Mouse (Mus musculus) limb, embryonic 14.5 days (tissue): ENCODE results near the gene Plet1. TPM values are rescaled to one million over a fixed set of nuclear protein-coding genes. Genes with fewer than 3 reads are reported as not detected.

Experiments used
- ATAC-seq: fragments of 200-750 bp; cut with Nextera tagmentation; 2 replicates; pipeline ENCODE4 v1.8.0; 2017; ENCODE audit warnings: low read depth, moderate number of reproducible peaks, moderate TSS enrichment; ENCODE audit not compliant: low FRiP score
- DNase-seq: peaks from one replicate; pipeline ENCODE4 v3.0.0-alpha.2; 2015; ENCODE audit warnings: low spot score
- H3K27ac ChIP-seq: fragments of 300-500 bp; sonication (generic); replicated peaks from 2 replicates; pipeline ENCODE4 v1.5.1; 2014; ENCODE audit warnings: low read depth, mild to moderate bottlenecking, low read length, moderate library complexity, mixed read lengths
- H3K27me3 ChIP-seq: fragments of 300-500 bp; sonication (generic); 2 replicates; pipeline ENCODE4 v1.6.1; 2014; ENCODE audit warnings: low read length, mixed read lengths; ENCODE audit not compliant: control insufficient read depth, insufficient read depth
- H3K36me3 ChIP-seq: fragments of 300-500 bp; sonication (generic); 2 replicates; pipeline ENCODE4 v1.6.1; 2014; ENCODE audit warnings: mild to moderate bottlenecking, low read length, moderate library complexity, mixed read lengths; ENCODE audit not compliant: control insufficient read depth, insufficient read depth
- H3K4me1 ChIP-seq: fragments of 300-500 bp; sonication (generic); 2 replicates; pipeline ENCODE4 v1.6.1; 2014; ENCODE audit warnings: antibody characterized with exemption, low read length, mixed read lengths; ENCODE audit not compliant: control insufficient read depth, insufficient read depth
- H3K4me2 ChIP-seq: fragments of 300-500 bp; sonication (generic); replicated peaks from 2 replicates; pipeline ENCODE4 v1.6.1; 2014; ENCODE audit warnings: low read depth, mild to moderate bottlenecking, low read length, moderate library complexity; ENCODE audit not compliant: severe bottlenecking
- H3K4me3 ChIP-seq: fragments of 300-500 bp; sonication (generic); replicated peaks from 2 replicates; pipeline ENCODE4 v1.5.1; 2014; ENCODE audit warnings: low read length
- H3K9ac ChIP-seq: fragments of 300-500 bp; sonication (generic); 2 replicates; pipeline ENCODE4 v1.6.1; 2014; ENCODE audit warnings: mild to moderate bottlenecking, low read depth, low read length, moderate library complexity; ENCODE audit not compliant: severe bottlenecking
- H3K9me3 ChIP-seq: fragments of 300-500 bp; sonication (generic); 2 replicates; pipeline ENCODE4 v1.6.1; 2016; ENCODE audit warnings: low read length; ENCODE audit not compliant: control insufficient read depth
- POLR2A ChIP-seq: fragments of 200-500 bp; IDR thresholded peaks from 2 replicates; pipeline ENCODE4 v1.8.0; 2012; ENCODE audit warnings: inconsistent platforms, mild to moderate bottlenecking, moderate library complexity, borderline replicate concordance; ENCODE audit not compliant: insufficient read depth, insufficient read length; ENCODE audit errors: extremely low read depth
- WGBS: fragments of 180-500 bp; shearing (Covaris S2); extraction: QIAGEN DNeasy Blood & Tissue Kit; methylation state at CpG from one replicate; pipeline ENCODE4 v1.1.7; 2014; 5-methylcytosine and 5-hydroxymethylcytosine counted together
- polyA plus RNA-seq, 2 experiments: library from polyadenylated mRNA; depleted of rRNA in 1 of 2; stranded (reverse) in 1 of 2; unstranded in 1 of 2; fragments of >200 nt; fragmentation: Nextera tagmentation in 1 of 2; extraction: Ambion mirVana in 1 of 2; gene quantifications; 2 replicates each; pipeline versions ENCODE4 v1.2.1 to v1.2.3; 2012 to 2014

Plet1 gene
- polyA plus RNA-seq, 2 experiments = 0.70 to 0.93 TPM

GRCm38 (mm10) chr9:50530890-50531289, 36.6 kb downstream of the Plet1 start:
- no peak for ATAC-seq
- H3K36me3 ChIP-seq = no peaks in the 10 kb centered on the region

GRCm38 (mm10) chr9:50533328-50533727, 39.0 kb downstream of the Plet1 start:
- WGBS = 82% methylated on average over 11 of the region's 11 CpGs
- ATAC-seq (no peak), DNase-seq (no peak)
- H3K9ac ChIP-seq = no peak overlapping the region
- no peaks in the 10 kb centered on the region for H3K36me3 ChIP-seq
- H3K9me3 ChIP-seq = no peaks in the 10 kb centered on the region
- no peaks in the 10 kb centered on the region for H3K27me3 ChIP-seq
- H3K4me1 ChIP-seq = no peaks in the 10 kb centered on the region
- TF ChIP-seq POLR2A = no peak
- H3K4me2 ChIP-seq = no peak overlapping the region
- no peak overlapping the region for H3K4me3 ChIP-seq
- no peak overlapping the region for H3K27ac ChIP-seq

More at GRCm38 (mm10) chr9:50530890-50531289, 36.6 kb downstream of the Plet1 start:
- Histone ChIP-seq H3K27ac (no peak overlapping the region), H3K9ac (no peak overlapping the region), H3K27me3 (no peaks in the 10 kb centered on the region), H3K9me3 (no peaks in the 10 kb centered on the region), H3K4me3 (no peak overlapping the region), H3K4me2 (no peak overlapping the region), H3K4me1 (peaks cover 4% of the 10 kb centered on the region)
- 30% methylated on average over 2 of the region's 2 CpGs for WGBS
- peak; percentile 69 for DNase-seq
- TF ChIP-seq POLR2A = no peak

GRCm38 (mm10) chr9:50533791-50534190, 39.5 kb downstream of the Plet1 start:
- Histone ChIP-seq H3K27me3 (no peaks in the 10 kb centered on the region), H3K4me2 (no peak overlapping the region), H3K9ac (no peak overlapping the region), H3K9me3 (no peaks in the 10 kb centered on the region), H3K4me1 (no peaks in the 10 kb centered on the region), H3K4me3 (no peak overlapping the region), H3K27ac (no peak overlapping the region), H3K36me3 (no peaks in the 10 kb centered on the region)
- no peak for TF ChIP-seq POLR2A
- DNase-seq (no peak), ATAC-seq (no peak)
- 76% methylated on average over 3 of the region's 3 CpGs for WGBS

- H3K9me3 ChIP-seq = no peaks in the 10 kb centered on the region
- H3K27ac ChIP-seq = no peak overlapping the region
- H3K4me3 ChIP-seq = no peak overlapping the region
- H3K27me3 ChIP-seq = no peaks in the 10 kb centered on the region
- ATAC-seq (no peak), DNase-seq (no peak)
- no peaks in the 10 kb centered on the region for H3K4me1 ChIP-seq
- no peak overlapping the region for H3K4me2 ChIP-seq
- no peaks in the 10 kb centered on the region for H3K36me3 ChIP-seq
- TF ChIP-seq POLR2A = no peak
- no peak overlapping the region for H3K9ac ChIP-seq
- WGBS = 75% methylated on average over 5 of the region's 5 CpGs
These were observed 41.6 kb downstream of the Plet1 start for GRCm38 (mm10) chr9:50535930-50536329.

- no peak overlapping the region for H3K4me2 ChIP-seq
- no peak overlapping the region for H3K27ac ChIP-seq
- H3K4me1 ChIP-seq = no peaks in the 10 kb centered on the region
- H3K4me3 ChIP-seq = no peak overlapping the region
- no peaks in the 10 kb centered on the region for H3K36me3 ChIP-seq
- DNase-seq (no peak), ATAC-seq (no peak)
- H3K9me3 ChIP-seq = no peaks in the 10 kb centered on the region
- H3K27me3 ChIP-seq = no peaks in the 10 kb centered on the region
- H3K9ac ChIP-seq = no peak overlapping the region
- TF ChIP-seq POLR2A = no peak
- WGBS = 81% methylated on average over 7 of the region's 7 CpGs
These were observed 42.3 kb downstream of the Plet1 start for GRCm38 (mm10) chr9:50536603-50537135.

DNA sequence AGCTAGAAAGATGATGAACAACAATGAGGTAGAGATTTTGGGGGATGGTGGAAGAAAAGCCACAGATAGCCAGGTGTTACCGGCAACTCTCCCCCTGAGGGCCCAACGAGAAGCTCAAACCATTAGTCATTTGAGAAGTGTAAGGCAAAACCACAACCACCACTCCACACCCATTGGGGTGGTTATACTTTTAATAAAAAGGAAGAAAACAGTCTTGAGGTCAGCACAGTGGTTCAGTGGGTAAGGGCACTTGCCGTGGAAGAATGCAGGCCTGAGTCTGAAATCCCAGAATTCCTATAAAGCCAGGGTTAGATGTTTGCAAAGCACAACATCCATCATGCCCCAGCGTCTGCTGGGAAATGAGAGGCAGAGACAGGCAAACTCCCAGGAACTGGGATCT, 43.0 kb downstream of the Plet1 start:
- Histone ChIP-seq H3K9me3 (no peaks in the 10 kb centered on the region), H3K27ac (no peak overlapping the region), H3K9ac (no peak overlapping the region), H3K27me3 (no peaks in the 10 kb centered on the region), H3K4me1 (no peaks in the 10 kb centered on the region), H3K4me3 (no peak overlapping the region), H3K4me2 (no peak overlapping the region), H3K36me3 (no peaks in the 10 kb centered on the region)
- no peak for DNase-seq
- ATAC-seq = no peak
- 44% methylated on average over 4 of the region's 4 CpGs for WGBS
- no peak for TF ChIP-seq POLR2A
